Mouse (Mus musculus): ENCODE measurements at regions not wholly inside any gene's neighbourhood (a gene's known extent, or its start where the extent isn't known, plus 50 kb on each side); places are given as distances from the start of the nearest gene placed in this dataset.
"Not testable (repeated sequence)": the region's sequence is repeated elsewhere in the genome, so short reads cannot be mapped to it uniquely, and the experiment has no call there.

DNA sequence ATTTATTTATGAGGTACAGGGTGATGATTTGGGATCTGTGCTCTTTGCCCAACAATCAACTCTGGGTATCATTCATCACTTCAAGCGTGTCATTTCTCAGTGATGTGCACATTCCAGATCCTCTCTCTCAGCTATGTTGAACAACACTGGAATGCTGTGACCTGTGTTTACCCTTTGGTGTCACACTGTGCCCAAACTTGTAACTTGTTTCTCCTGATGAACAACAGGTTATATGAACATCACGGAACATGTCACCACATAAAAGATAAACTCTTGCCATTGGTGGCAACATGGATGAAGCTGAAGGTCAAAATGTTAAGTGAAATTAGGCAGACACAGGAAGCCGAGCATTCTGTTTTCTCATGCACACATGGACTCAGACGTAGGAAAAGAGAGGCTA, 1330.9 kb upstream of the A1bg start:
- no peaks in the 10 kb centered on the region for H3K36me3 ChIP-seq (replicated peaks)
- H3K4me2 ChIP-seq, result no peak overlapping the region
- 92% methylated on average over 4 of the region's 4 CpGs for WGBS
- H3K27me3 ChIP-seq (replicated peaks), result no peaks in the 10 kb centered on the region
- H3K27ac ChIP-seq, result no peak overlapping the region
- H3K4me1 ChIP-seq, result peaks cover 6% of the 10 kb centered on the region; the same call in 1 of the 2 replicates
- no peak overlapping the region for H3K4me3 ChIP-seq
- no peak for ATAC-seq (replicated peaks)
- H3K9ac ChIP-seq, result no peak overlapping the region
- no peaks in the 10 kb centered on the region for H3K9me3 ChIP-seq

DNA sequence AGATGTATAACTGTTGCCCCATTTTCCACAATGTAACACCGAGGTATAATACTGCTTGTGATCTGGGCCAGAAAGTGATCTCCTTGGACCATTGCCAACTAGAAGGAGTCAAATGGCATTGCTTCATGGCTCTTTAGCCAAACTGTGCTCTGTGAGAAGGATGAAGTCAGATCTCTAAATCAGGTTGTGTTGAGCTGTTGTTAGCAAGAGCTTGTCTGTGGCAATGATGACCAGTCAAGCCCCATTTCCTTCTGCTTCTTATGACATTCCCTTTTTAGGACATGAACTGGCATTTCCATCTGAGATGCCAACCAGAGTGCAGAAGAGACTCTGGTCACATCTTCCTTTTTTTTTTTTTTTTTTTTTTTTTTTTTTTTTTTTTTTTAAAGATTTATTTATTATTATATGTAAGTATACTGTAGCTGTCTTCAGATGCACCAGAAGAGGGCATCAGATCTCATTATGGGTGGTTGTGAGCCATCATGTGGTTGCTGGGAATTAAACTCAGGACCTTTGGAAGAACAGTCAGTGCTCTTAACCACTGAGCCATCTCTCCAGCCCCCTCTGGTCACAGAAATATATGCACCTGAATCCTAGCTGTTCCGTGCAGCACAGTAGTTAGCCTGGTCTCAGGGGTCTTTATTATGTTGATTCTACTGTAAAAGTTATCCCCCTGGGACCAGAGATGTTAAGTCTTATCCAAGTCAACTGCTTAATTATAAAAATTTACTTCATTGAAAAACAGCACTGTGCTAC, 1329.4 kb upstream of the A1bg start:
- H3K4me1 ChIP-seq; H3K27ac ChIP-seq; H3K27me3 ChIP-seq (replicated peaks); H3K36me3 ChIP-seq (replicated peaks); ATAC-seq (replicated peaks); H3K4me2 ChIP-seq; H3K9ac ChIP-seq; H3K4me3 ChIP-seq; H3K9me3 ChIP-seq: not testable (repeated sequence)
- WGBS, result 81% methylated on average over 2 of the region's 2 CpGs

DNA sequence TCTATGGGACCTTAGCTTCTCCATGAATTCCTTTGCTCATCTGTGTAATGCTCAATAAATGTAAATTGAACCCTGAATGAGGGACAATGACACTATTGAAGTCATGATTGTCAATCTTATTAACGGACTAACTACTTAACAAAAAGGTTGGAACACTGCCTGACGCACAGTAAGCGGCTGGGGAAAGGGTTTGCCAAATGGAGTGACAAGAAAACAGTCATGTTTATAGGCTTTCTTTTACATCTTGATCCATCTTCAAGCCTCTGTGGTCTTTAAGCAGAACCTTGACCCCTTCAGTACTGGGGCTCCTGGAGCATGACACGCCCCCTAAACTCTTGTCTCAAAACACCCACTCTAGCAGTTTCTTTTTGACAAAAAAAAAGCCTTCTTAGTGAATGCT, 1326.6 kb upstream of the A1bg start:
- Histone ChIP-seq H3K9me3 (no peaks in the 10 kb centered on the region), H3K4me2 (no peak overlapping the region), H3K27ac (no peak overlapping the region), H3K4me1 (no peaks in the 10 kb centered on the region), H3K27me3 (replicated peaks) (no peaks in the 10 kb centered on the region), H3K4me3 (no peak overlapping the region), H3K36me3 (replicated peaks) (no peaks in the 10 kb centered on the region), H3K9ac (no peak overlapping the region)
- no peak for ATAC-seq (replicated peaks)
- WGBS, result 50% methylated on average over 4 of the region's 4 CpGs

DNA sequence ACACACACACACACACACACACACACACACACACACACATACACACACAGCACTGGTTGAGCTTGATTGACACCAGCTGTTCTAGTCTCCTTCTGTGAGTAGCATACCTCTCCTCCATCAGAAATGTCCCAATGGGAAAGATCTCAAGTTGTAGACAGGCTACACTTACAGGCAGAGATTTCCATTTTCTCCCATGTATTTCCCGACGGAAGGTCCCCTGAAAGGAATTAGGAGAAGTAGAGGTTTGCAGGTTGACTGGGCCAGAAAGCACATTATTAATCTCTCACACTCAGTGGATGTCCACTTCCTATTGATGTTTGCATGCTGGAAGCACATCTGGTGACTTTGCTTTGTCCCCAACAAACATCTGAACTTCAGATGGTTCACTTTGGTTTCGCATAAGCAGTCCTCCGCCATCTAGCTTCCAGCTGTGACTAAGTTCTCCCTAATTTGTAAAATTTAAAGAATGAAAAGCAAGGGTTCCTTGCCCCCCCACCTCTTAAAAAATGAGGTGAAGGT, 1323.8 kb upstream of the A1bg start:
- Histone ChIP-seq H3K4me2 (no peak overlapping the region), H3K27me3 (replicated peaks) (no peaks in the 10 kb centered on the region), H3K27ac (no peak overlapping the region), H3K9ac (no peak overlapping the region), H3K4me3 (no peak overlapping the region), H3K9me3 (no peaks in the 10 kb centered on the region), H3K4me1 (no peaks in the 10 kb centered on the region), H3K36me3 (replicated peaks) (no peaks in the 10 kb centered on the region)
- ATAC-seq (replicated peaks), result no peak
- 92% methylated on average over 4 of the region's 4 CpGs for WGBS

DNA sequence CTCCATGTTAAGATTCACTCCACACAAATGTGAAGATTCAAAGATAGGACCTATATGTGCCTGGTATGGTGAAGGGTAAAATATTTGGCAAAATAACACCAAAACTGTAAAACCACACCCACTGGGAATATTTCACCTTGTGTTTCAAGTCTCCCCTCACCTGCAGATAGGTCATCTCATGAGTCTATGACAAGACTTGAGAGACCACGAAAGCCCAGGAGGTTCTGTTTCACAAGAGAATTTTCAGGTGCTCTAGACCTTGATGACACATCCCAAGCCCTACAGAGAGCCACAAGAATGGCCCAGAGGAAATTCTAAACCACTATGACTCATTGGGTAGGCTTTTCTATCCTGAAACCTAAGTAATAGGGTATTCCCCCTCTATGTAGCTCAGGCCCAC, 1322.4 kb upstream of the A1bg start:
- WGBS, result 84% methylated on average over 1 of the region's 1 CpGs
- no peaks in the 10 kb centered on the region for H3K4me1 ChIP-seq
- no peaks in the 10 kb centered on the region for H3K36me3 ChIP-seq (replicated peaks)
- no peak overlapping the region for H3K4me3 ChIP-seq
- no peak for ATAC-seq (replicated peaks)
- H3K9ac ChIP-seq, result no peak overlapping the region
- no peaks in the 10 kb centered on the region for H3K9me3 ChIP-seq
- no peak overlapping the region for H3K4me2 ChIP-seq
- no peaks in the 10 kb centered on the region for H3K27me3 ChIP-seq (replicated peaks)
- no peak overlapping the region for H3K27ac ChIP-seq

DNA sequence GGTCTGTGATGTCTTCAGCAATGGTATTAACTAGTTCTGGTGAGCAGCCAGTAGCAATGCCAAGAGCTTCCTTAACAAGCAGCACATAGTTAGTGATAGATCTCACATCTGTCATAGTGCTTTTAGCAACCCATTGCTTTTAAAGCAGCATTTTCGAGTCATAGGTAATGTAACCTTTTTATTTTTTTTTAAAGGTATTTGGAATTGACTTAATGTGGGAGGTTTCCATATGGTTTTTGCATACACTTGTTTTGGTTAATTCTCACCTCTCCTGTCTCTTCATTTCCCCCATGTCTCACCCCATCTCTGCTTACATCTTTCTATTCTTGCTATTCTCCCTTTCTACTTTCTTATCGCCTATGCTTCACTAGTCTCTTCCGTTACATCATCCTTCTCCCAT, 1322.0 kb upstream of the A1bg start:
- H3K4me2 ChIP-seq, result no peak overlapping the region
- no peaks in the 10 kb centered on the region for H3K4me1 ChIP-seq
- H3K9me3 ChIP-seq, result no peaks in the 10 kb centered on the region
- no peak overlapping the region for H3K4me3 ChIP-seq
- no peak for ATAC-seq (replicated peaks)
- no peak overlapping the region for H3K9ac ChIP-seq
- no peak overlapping the region for H3K27ac ChIP-seq
- no peaks in the 10 kb centered on the region for H3K27me3 ChIP-seq (replicated peaks)
- 98% methylated on average over 3 of the region's 3 CpGs for WGBS
- no peaks in the 10 kb centered on the region for H3K36me3 ChIP-seq (replicated peaks)

DNA sequence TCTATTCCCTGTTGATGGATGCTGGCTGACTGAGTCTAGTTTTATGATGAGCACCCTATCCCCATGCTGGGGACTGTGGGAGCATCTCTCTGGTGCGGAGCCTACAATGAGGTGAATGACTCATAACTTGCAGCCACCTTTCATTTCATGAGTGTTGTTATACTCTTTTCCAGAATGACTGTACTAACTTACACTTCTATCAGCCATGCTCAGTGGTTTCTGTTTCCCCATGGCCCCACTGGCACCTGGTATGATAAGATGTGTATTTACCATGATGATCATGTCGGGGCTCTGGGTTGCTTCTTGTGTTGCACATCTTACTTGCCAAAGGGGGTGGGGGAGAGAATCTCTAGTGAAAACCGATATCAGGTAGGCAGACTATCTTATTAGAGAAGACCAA, 1317.2 kb upstream of the A1bg start:
- ATAC-seq (replicated peaks), result no peak
- Histone ChIP-seq H3K27ac (no peak overlapping the region), H3K4me1 (no peaks in the 10 kb centered on the region), H3K36me3 (replicated peaks) (no peaks in the 10 kb centered on the region), H3K4me3 (no peak overlapping the region), H3K9ac (no peak overlapping the region), H3K9me3 (no peaks in the 10 kb centered on the region), H3K27me3 (replicated peaks) (no peaks in the 10 kb centered on the region), H3K4me2 (no peak overlapping the region)
- 97% methylated on average over 3 of the region's 3 CpGs for whole genome bisulfite sequencing

DNA sequence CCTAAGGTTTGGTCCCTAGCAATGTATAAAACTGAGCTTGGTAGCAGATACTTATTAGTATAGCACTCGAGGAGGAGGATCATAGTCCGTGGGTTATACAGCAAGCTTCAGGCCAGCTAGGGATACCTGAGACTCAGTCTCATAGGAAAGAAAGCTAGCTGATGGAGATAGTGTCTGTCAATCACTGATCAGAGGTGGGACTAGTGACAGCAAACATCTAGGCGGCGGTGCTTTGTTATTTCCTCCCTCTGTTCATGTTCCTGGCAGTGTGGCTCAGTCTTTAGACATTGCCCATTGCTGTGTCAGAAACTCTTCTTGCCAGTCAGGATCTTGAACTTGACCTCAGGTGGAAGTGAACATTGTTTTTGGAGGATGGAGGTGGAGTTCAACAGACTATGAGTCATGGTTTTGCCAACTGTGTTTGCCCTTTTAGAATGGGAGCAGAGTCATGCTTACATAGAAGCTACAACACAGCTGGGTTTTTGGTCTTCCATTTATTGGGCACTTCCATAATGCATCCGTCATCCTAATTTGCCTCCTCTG, 1315.8 kb upstream of the A1bg start:
- WGBS, result 90% methylated on average over 5 of the region's 5 CpGs

DNA sequence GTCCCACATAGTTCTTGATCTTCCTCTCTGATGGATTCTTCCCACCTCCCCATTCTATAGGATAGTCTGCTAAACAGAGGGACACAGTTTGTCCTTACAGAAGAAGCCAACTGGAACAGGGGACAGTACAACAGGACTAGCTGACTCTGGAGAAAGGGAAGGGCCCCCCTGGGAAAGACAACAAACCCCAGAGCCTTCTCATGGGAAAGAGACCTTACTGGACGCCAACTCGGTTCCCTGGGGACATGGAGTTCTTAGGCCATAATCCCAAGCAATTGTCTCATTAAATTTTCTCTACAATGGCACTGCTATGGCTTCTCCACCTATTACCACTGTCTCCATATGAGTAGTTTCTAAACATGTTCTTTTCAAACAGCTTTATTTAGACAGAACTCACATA, 1313.2 kb upstream of the A1bg start:
- H3K9ac ChIP-seq, result no peak overlapping the region
- H3K9me3 ChIP-seq, result no peaks in the 10 kb centered on the region
- WGBS, result 64% methylated on average over 2 of the region's 2 CpGs
- H3K4me2 ChIP-seq, result no peak overlapping the region
- H3K27me3 ChIP-seq (replicated peaks), result no peaks in the 10 kb centered on the region
- H3K27ac ChIP-seq, result no peak overlapping the region
- H3K4me1 ChIP-seq, result no peaks in the 10 kb centered on the region
- ATAC-seq (replicated peaks), result no peak
- no peaks in the 10 kb centered on the region for H3K36me3 ChIP-seq (replicated peaks)
- no peak overlapping the region for H3K4me3 ChIP-seq

More for the DNA sequence above, 1315.8 kb upstream of the A1bg start:
- Histone ChIP-seq H3K36me3 (replicated peaks) (no peaks in the 10 kb centered on the region), H3K4me1 (no peaks in the 10 kb centered on the region), H3K9me3 (no peaks in the 10 kb centered on the region), H3K27ac (no peak overlapping the region), H3K4me2 (no peak overlapping the region), H3K27me3 (replicated peaks) (no peaks in the 10 kb centered on the region), H3K4me3 (no peak overlapping the region), H3K9ac (no peak overlapping the region)
- no peak for ATAC-seq (replicated peaks)

DNA sequence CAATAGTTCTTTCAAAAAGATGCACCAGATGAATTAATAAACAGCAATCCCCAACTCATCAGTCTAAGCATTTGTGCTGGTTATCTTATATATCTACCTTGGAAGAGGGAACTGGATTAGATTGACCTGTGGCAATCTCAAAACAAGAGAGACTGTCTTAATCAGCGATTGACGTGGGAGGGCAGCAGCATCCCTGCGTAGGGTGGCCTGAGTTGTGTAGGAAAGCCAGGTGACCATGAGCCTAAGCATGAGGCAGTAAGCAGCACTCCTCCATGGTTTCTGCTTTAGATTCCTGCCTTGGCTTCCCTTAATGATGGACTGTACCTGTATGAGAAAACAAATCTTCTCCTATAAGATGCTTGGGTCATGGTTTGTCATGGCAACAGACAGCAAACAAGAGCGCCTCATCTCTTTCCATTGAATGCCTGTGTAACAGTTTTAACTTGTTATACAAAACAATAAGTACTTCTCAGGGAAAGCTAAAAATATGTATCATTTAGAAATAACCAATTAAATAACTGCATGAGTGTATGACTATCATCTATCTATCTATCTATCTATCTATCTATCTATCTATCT, 1311.5 kb upstream of the A1bg start:
- Histone ChIP-seq H3K9me3 (no peaks in the 10 kb centered on the region), H3K27me3 (replicated peaks) (no peaks in the 10 kb centered on the region), H3K27ac (no peak overlapping the region), H3K36me3 (replicated peaks) (no peaks in the 10 kb centered on the region), H3K4me1 (no peaks in the 10 kb centered on the region), H3K4me2 (no peak overlapping the region), H3K4me3 (no peak overlapping the region), H3K9ac (no peak overlapping the region)
- ATAC-seq (replicated peaks), result no peak
- WGBS, result 95% methylated on average over 4 of the region's 4 CpGs

DNA sequence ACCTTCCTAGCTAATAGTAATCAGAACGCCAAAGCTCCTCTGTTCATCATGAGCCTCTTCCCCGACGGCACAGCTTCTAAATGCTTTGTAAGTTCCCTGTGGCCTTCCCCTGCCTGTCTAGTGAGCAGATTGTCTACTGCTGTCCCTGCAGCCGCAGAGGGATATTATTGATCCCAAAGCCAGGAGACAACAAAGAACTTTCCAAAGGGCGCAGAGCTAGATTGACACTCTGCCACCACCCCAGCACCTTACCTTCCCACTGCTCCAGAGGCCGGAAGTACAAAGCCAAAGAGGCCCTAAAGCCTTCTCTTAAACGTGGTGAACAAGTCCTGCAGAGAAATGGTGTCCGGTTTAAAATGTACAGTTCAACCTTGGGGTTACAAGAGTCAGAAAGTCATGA, 1310.3 kb upstream of the A1bg start:
- WGBS, result 76% methylated on average over 8 of the region's 8 CpGs
- ATAC-seq (replicated peaks), result no peak
- no peak overlapping the region for H3K4me2 ChIP-seq

DNA sequence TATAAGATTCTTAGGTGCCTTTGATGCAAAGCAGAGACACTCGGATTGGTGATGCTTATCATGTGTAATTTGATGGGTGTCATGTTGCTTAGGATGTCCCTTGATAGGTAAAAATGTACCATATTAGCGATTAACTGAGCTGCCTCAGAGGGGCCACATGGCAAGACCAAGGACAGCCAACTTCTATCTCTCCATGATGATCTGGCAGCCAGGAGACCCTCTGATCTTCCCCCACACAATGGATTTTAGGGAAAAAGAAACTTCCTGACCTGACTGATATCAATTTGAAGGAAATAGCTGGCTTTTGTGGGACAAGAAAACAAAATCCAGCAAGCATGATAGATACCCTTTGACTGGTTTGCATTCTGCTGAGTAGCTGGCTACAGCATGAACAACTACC, 1308.9 kb upstream of the A1bg start:
- no peak overlapping the region for H3K9ac ChIP-seq
- no peak overlapping the region for H3K4me3 ChIP-seq
- no peak overlapping the region for H3K27ac ChIP-seq
- no peaks in the 10 kb centered on the region for H3K27me3 ChIP-seq (replicated peaks)
- H3K36me3 ChIP-seq (replicated peaks), result no peaks in the 10 kb centered on the region
- WGBS, result 78% methylated on average over 2 of the region's 2 CpGs
- ATAC-seq (replicated peaks), result no peak
- H3K4me1 ChIP-seq, result no peaks in the 10 kb centered on the region
- H3K4me2 ChIP-seq, result no peak overlapping the region
- H3K9me3 ChIP-seq, result no peaks in the 10 kb centered on the region

More for the DNA sequence above, 1310.3 kb upstream of the A1bg start:
- H3K4me1 ChIP-seq, result no peaks in the 10 kb centered on the region
- H3K9ac ChIP-seq, result no peak overlapping the region
- H3K9me3 ChIP-seq, result no peaks in the 10 kb centered on the region
- H3K27me3 ChIP-seq (replicated peaks), result no peaks in the 10 kb centered on the region
- no peak overlapping the region for H3K4me3 ChIP-seq
- H3K36me3 ChIP-seq (replicated peaks), result no peaks in the 10 kb centered on the region
- H3K27ac ChIP-seq, result no peak overlapping the region

DNA sequence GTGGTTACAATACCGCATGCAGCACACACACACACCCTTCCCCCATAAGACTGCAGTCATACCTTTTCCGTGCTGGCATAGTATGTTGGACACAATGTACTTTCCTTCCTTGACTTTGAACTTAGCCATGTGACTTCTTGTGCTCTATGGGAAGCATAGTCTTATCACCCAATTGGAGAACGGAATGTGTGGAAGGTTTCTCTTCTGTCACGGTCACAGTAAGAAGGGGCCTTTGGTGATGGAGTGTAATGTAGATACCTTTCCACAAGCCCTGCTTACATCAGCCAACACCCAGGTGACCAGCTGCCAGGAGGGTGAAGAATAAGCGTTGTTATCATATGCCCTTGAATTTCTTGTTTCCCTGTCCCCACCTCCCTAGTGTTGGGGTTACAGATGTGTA, 1308.0 kb upstream of the A1bg start:
- H3K4me3 ChIP-seq, result no peak overlapping the region
- 95% methylated on average over 5 of the region's 5 CpGs for WGBS
- no peak for ATAC-seq (replicated peaks)

More for the DNA sequence above, 1308.0 kb upstream of the A1bg start:
- H3K9me3 ChIP-seq, result no peaks in the 10 kb centered on the region
- H3K27ac ChIP-seq, result no peak overlapping the region
- H3K36me3 ChIP-seq (replicated peaks), result no peaks in the 10 kb centered on the region
- H3K4me1 ChIP-seq, result no peaks in the 10 kb centered on the region
- H3K9ac ChIP-seq, result no peak overlapping the region
- no peaks in the 10 kb centered on the region for H3K27me3 ChIP-seq (replicated peaks)
- H3K4me2 ChIP-seq, result no peak overlapping the region
